Mouse (Mus musculus): ENCODE measurements around the gene Arel1. TPM values are rescaled to one million over a fixed set of nuclear protein-coding genes. Genes with fewer than 3 reads are reported as not detected.

Gene Arel1
- polyA plus RNA-seq, 1 experiment from 2014 or later = 10.4 TPM

- ATAC-seq (replicated peaks; ENCODE audit: insufficient number of reproducible peaks, insufficient read depth, low FRiP score, low read depth) = no peak
- Histone ChIP-seq H3K4me3 (no peak overlapping the region), H3K36me3 (no peaks in the 10 kb centered on the region), H3K4me2 (no peak overlapping the region), H3K4me1 (replicated peaks) (peaks cover 3% of the 10 kb centered on the region; the same call in 1 of the 2 replicates), H3K9ac (no peak overlapping the region), H3K9me3 (replicated peaks) (no peaks in the 10 kb centered on the region), H3K27me3 (no peaks in the 10 kb centered on the region), H3K27ac (no peak overlapping the region)
- 71% methylated on average over 7 of the region's 7 CpGs for WGBS
Measured at GRCm38 (mm10) chr12:84900317-84900716, 70.4 kb downstream of the Arel1 start.

GRCm38 (mm10) chr12:84897322-84897721, 73.4 kb downstream of the Arel1 start:
- 0 out of 2 replicates have a peak, but pooled peaks cover 1% of the 10 kb centered on the region for H3K27me3 ChIP-seq
- H3K4me2 ChIP-seq = no peak overlapping the region
- no peaks in the 10 kb centered on the region for H3K36me3 ChIP-seq
- no peaks in the 10 kb centered on the region for H3K9me3 ChIP-seq (replicated peaks)
- 78% methylated on average over 5 of the region's 5 CpGs for WGBS
- H3K27ac ChIP-seq = no peak overlapping the region
- no peak overlapping the region for H3K4me3 ChIP-seq
- H3K4me1 ChIP-seq (replicated peaks) = peaks cover 3% of the 10 kb centered on the region; the same call in 1 of the 2 replicates
- no peak overlapping the region for H3K9ac ChIP-seq
- ATAC-seq (replicated peaks; ENCODE audit: insufficient number of reproducible peaks, insufficient read depth, low FRiP score, low read depth) = no peak

GRCm38 (mm10) chr12:84896235-84896634, 74.5 kb downstream of the Arel1 start:
- no peak overlapping the region for H3K9ac ChIP-seq
- H3K4me1 ChIP-seq (replicated peaks) = peaks cover 3% of the 10 kb centered on the region; the same call in 1 of the 2 replicates
- H3K4me3 ChIP-seq = no peak overlapping the region
- no peak overlapping the region for H3K4me2 ChIP-seq
- ATAC-seq (replicated peaks; ENCODE audit: insufficient number of reproducible peaks, insufficient read depth, low FRiP score, low read depth) = no peak
- 50% methylated on average over 6 of the region's 6 CpGs for WGBS
- H3K36me3 ChIP-seq = no peaks in the 10 kb centered on the region
- H3K27ac ChIP-seq = no peak overlapping the region
- H3K27me3 ChIP-seq = 0 out of 2 replicates have a peak, but pooled peaks cover 3% of the 10 kb centered on the region
- H3K9me3 ChIP-seq (replicated peaks) = no peaks in the 10 kb centered on the region

- peaks cover 3% of the 10 kb centered on the region; the same call in 1 of the 2 replicates for H3K4me1 ChIP-seq (replicated peaks)
- H3K4me3 ChIP-seq = no peak overlapping the region
- H3K9me3 ChIP-seq (replicated peaks) = no peaks in the 10 kb centered on the region
- H3K27ac ChIP-seq = no peak overlapping the region
- no peak overlapping the region for H3K4me2 ChIP-seq
- H3K9ac ChIP-seq = no peak overlapping the region
- 56% methylated on average over 9 of the region's 9 CpGs for WGBS
- H3K27me3 ChIP-seq = 0 out of 2 replicates have a peak, but pooled peaks cover 3% of the 10 kb centered on the region
- no peaks in the 10 kb centered on the region for H3K36me3 ChIP-seq
- ATAC-seq (replicated peaks; ENCODE audit: insufficient number of reproducible peaks, insufficient read depth, low FRiP score, low read depth) = no peak
Measured at GRCm38 (mm10) chr12:84893648-84894628, 76.8 kb downstream of the Arel1 start.

- Histone ChIP-seq H3K9me3 (replicated peaks) (no peaks in the 10 kb centered on the region), H3K27ac (no peak overlapping the region)
Measured at GRCm38 (mm10) chr12:84890289-84890688, 80.4 kb downstream of the Arel1 start.

GRCm38 (mm10) chr12:84885107-84885876, 85.4 kb downstream of the Arel1 start:
- Histone ChIP-seq H3K27me3 (peaks cover 9% of the 10 kb centered on the region), H3K4me1 (replicated peaks) (no peaks in the 10 kb centered on the region), H3K4me2 (no peak overlapping the region), H3K4me3 (no peak overlapping the region), H3K36me3 (no peaks in the 10 kb centered on the region), H3K9me3 (replicated peaks) (no peaks in the 10 kb centered on the region), H3K27ac (no peak overlapping the region; the same call in 1 of the 2 replicates), H3K9ac (no peak overlapping the region)
- 52% methylated on average over 11 of the region's 11 CpGs for WGBS
- peak; percentile 47 for ATAC-seq (replicated peaks; ENCODE audit: insufficient number of reproducible peaks, insufficient read depth, low FRiP score, low read depth)

More at GRCm38 (mm10) chr12:84890289-84890688, 80.4 kb downstream of the Arel1 start:
- 61% methylated on average over 15 of the region's 15 CpGs for WGBS
- no peak overlapping the region for H3K4me3 ChIP-seq
- no peaks in the 10 kb centered on the region for H3K4me1 ChIP-seq (replicated peaks)
- ATAC-seq (replicated peaks; ENCODE audit: insufficient number of reproducible peaks, insufficient read depth, low FRiP score, low read depth) = no peak; the same call in 1 of the 2 replicates
- no peak overlapping the region for H3K4me2 ChIP-seq
- H3K9ac ChIP-seq = no peak overlapping the region
- H3K36me3 ChIP-seq = no peaks in the 10 kb centered on the region
- 0 out of 2 replicates have a peak, but pooled peaks cover 3% of the 10 kb centered on the region for H3K27me3 ChIP-seq

GRCm38 (mm10) chr12:84884423-84885076, 86.2 kb downstream of the Arel1 start:
- 71% methylated on average over 7 of the region's 7 CpGs for WGBS
- H3K9me3 ChIP-seq (replicated peaks) = no peaks in the 10 kb centered on the region
- H3K9ac ChIP-seq = no peak overlapping the region
- no peaks in the 10 kb centered on the region for H3K36me3 ChIP-seq
- no peaks in the 10 kb centered on the region for H3K4me1 ChIP-seq (replicated peaks)
- no peak overlapping the region for H3K4me2 ChIP-seq
- no peak overlapping the region for H3K4me3 ChIP-seq
- H3K27ac ChIP-seq = no peak overlapping the region; the same call in 1 of the 2 replicates
- ATAC-seq (replicated peaks; ENCODE audit: insufficient number of reproducible peaks, insufficient read depth, low FRiP score, low read depth) = no peak
- peaks cover 9% of the 10 kb centered on the region for H3K27me3 ChIP-seq

GRCm38 (mm10) chr12:84882796-84883195, 87.9 kb downstream of the Arel1 start:
- Histone ChIP-seq H3K4me3 (no peak overlapping the region), H3K27me3 (peaks cover 23% of the 10 kb centered on the region), H3K9ac (no peak overlapping the region), H3K4me1 (replicated peaks) (no peaks in the 10 kb centered on the region), H3K36me3 (no peaks in the 10 kb centered on the region), H3K4me2 (no peak overlapping the region), H3K27ac (no peak overlapping the region), H3K9me3 (replicated peaks) (no peaks in the 10 kb centered on the region)
- 82% methylated on average over 4 of the region's 4 CpGs for WGBS
- no peak for ATAC-seq (replicated peaks; ENCODE audit: insufficient number of reproducible peaks, insufficient read depth, low FRiP score, low read depth)

GRCm38 (mm10) chr12:84880091-84880490, 90.6 kb downstream of the Arel1 start:
- 50% methylated on average over 11 of the region's 11 CpGs for WGBS
- H3K27ac ChIP-seq = no peak overlapping the region
- H3K4me1 ChIP-seq (replicated peaks) = peaks cover 16% of the 10 kb centered on the region
- H3K4me2 ChIP-seq = no peak overlapping the region
- H3K4me3 ChIP-seq = no peak overlapping the region
- ATAC-seq (replicated peaks; ENCODE audit: insufficient number of reproducible peaks, insufficient read depth, low FRiP score, low read depth) = no peak
- H3K27me3 ChIP-seq = peaks cover 49% of the 10 kb centered on the region
- H3K9ac ChIP-seq = no peak overlapping the region
- H3K36me3 ChIP-seq = no peaks in the 10 kb centered on the region
- H3K9me3 ChIP-seq (replicated peaks) = no peaks in the 10 kb centered on the region

GRCm38 (mm10) chr12:84876481-84877121, 94.1 kb downstream of the Arel1 start, which contains the start of gene Ltbp2:
Gene Ltbp2, minus strand, starts transcription at chr12:84876532.
- Histone ChIP-seq H3K9ac (peak within 1 kb of the TSS; percentile 6), H3K36me3 (no peaks in the 10 kb centered on the region), H3K27me3 (peaks cover 56% of the 10 kb centered on the region), H3K4me1 (replicated peaks) (peaks cover 16% of the 10 kb centered on the region), H3K4me3 (peak within 1 kb of the TSS; percentile 48), H3K4me2 (peak within 1 kb of the TSS; percentile 73), H3K9me3 (replicated peaks) (no peaks in the 10 kb centered on the region), H3K27ac (no peak within 1 kb of the TSS)
- peak; percentile 68; the same call in 1 of the 2 replicates for ATAC-seq (replicated peaks; ENCODE audit: insufficient number of reproducible peaks, insufficient read depth, low FRiP score, low read depth)
- WGBS = under 1% methylated on average over 34 of the region's 34 CpGs
